Comparison of ENCODE assay signal across 22 mouse cellular contexts in genomic region chr12:110533832-110534231, GRCm38 (mm10).
DNase-seq lines count a peak whose midpoint lies in the region; ATAC-seq and TF ChIP-seq lines count a peak whose summit lies in the region.
"Had no signal": no experiment of that assay in that cellular context is flagged by ENCODE, and none has a peak within 500 bp of the region (broad histone marks: within the 10 kb centered on the region; RNA-seq: fewer than 3 reads in every experiment).

No protein-coding gene starts in this region.

- WGBS in heart, embryonic 11.5 days (ENCODE audit: insufficient replicate concordance) = 56% methylated on average over 3 of the region's 3 CpGs
- 52% methylated on average over 3 of the region's 3 CpGs for WGBS in heart, embryonic 15.5 days

- in situ Hi-C loops in CH12.LX (cut with MboI; ENCODE audit: low pct_ligation_motif_present, low pct_unique_long_range_greater_than_20kb, low sequenced_read_pairs) = no loop called here

- intact Hi-C loops in heart, postnatal 25 days (cut with DNase I) = no loop called here

- H3K27ac ChIP-seq in heart, embryonic 11.5 days (ENCODE audit: low read depth, low read length) = peak overlapping the region; percentile 47
- H3K27ac ChIP-seq in heart, embryonic 15.5 days = peak overlapping the region; percentile 73
- no peak overlapping the region for H3K27ac ChIP-seq in CH12.LX (ENCODE audit: insufficient read depth, low read depth)
- H3K27ac ChIP-seq: embryonic facial prominence, embryonic 13.5 days; forebrain, embryonic 12.5 days; hindbrain, embryonic 13.5 days; hindbrain, postnatal 0 days; kidney, postnatal 0 days had no signal

- no peak overlapping the region for H3K9ac ChIP-seq in heart, embryonic 11.5 days (ENCODE audit: low read depth, low read length)
- H3K9ac ChIP-seq in heart, embryonic 15.5 days = no peak overlapping the region
- H3K9ac ChIP-seq in CH12.LX (ENCODE audit: insufficient read depth, low read depth) = no peak overlapping the region; the same call in 1 of the 2 replicates
- H3K9ac ChIP-seq: embryonic facial prominence, embryonic 13.5 days; forebrain, embryonic 12.5 days; hindbrain, embryonic 13.5 days had no signal

- peaks cover 19% of the 10 kb centered on the region; the same call in 1 of the 2 replicates for H3K79me2 ChIP-seq in CH12.LX (replicated peaks; ENCODE audit: control insufficient read depth, extremely low read depth, insufficient read depth, poor library complexity, severe bottlenecking)

- TF ChIP-seq RAD21 in CH12.LX (IDR thresholded peaks at IDR 0.05; ENCODE audit: low read depth, low read length) = no peak

- H3K27me3 ChIP-seq in heart, embryonic 11.5 days (ENCODE audit: control insufficient read depth, insufficient read depth, low read length) = no peaks in the 10 kb centered on the region
- H3K27me3 ChIP-seq in heart, embryonic 15.5 days = no peaks in the 10 kb centered on the region
- H3K27me3 ChIP-seq in CH12.LX (replicated peaks) = no peaks in the 10 kb centered on the region
- no peaks in the 10 kb centered on the region for H3K27me3 ChIP-seq in E14TG2a.4 (ENCODE audit: insufficient read depth, low read length)
- H3K27me3 ChIP-seq: embryonic facial prominence, embryonic 13.5 days; forebrain, embryonic 12.5 days; hindbrain, embryonic 13.5 days; Patski had no signal

- no peak for ATAC-seq in heart, embryonic 11.5 days (replicated peaks; ENCODE audit: insufficient number of reproducible peaks, low FRiP score, low TSS enrichment)
- ATAC-seq in heart, embryonic 15.5 days (replicated peaks; ENCODE audit: insufficient number of reproducible peaks, insufficient read depth, low FRiP score, low read depth) = no peak
- ATAC-seq: activated CD4-positive, CD25-positive, alpha-beta regulatory T cell, adult 4 months; forebrain, embryonic 16.5 days; hindbrain, postnatal 0 days; Patski had no signal

- H3K4me3 ChIP-seq in heart, embryonic 11.5 days (ENCODE audit: low read depth, low read length) = no peak overlapping the region
- no peak overlapping the region for H3K4me3 ChIP-seq in heart, embryonic 15.5 days
- H3K4me3 ChIP-seq in CH12.LX (replicated peaks in 1 of 3; ENCODE audit: low read depth in 2 of 3, low read length in 2 of 3, poor library complexity in 1 of 3) (no peak overlapping the region), E14TG2a.4 (replicated peaks; ENCODE audit: low read length) (0 out of 2 replicates have a peak overlapping the region, but pooled peaks have one; percentile 29)
- H3K4me3 ChIP-seq: embryonic facial prominence, embryonic 13.5 days; forebrain, embryonic 12.5 days; hindbrain, embryonic 13.5 days had no signal

- DNase-seq in heart, postnatal 25 days (ENCODE audit: low spot score) = no peak
- no peak for DNase-seq in heart, postnatal 4 days
- DNase-seq in CH12.LX (ENCODE audit: extremely low read depth) = peak; percentile 8
- DNase-seq in ovary, adult 18-20 months (ENCODE audit: low spot score) = no peak
- DNase-seq: adrenal gland, postnatal 14 days; cerebellum, adult 11-12 months; cerebellum, adult 9-11 months; cerebellum, postnatal 36 days; gastrocnemius, postnatal 36 days; kidney, adult 11 months; kidney, adult 9 months had no signal

- no peaks in the 10 kb centered on the region for H3K36me3 ChIP-seq in heart, embryonic 11.5 days (ENCODE audit: control insufficient read depth, insufficient read depth, low read length)
- H3K36me3 ChIP-seq in heart, embryonic 15.5 days = peaks cover 6% of the 10 kb centered on the region; the same call in 1 of the 2 replicates
- H3K36me3 ChIP-seq in CH12.LX (replicated peaks in 1 of 2; ENCODE audit: control insufficient read depth in 1 of 2, insufficient read depth in 1 of 2, low read length in 1 of 2) (peaks cover 3 to 40% of the 10 kb centered on the region in 2 experiments), E14TG2a.4 (ENCODE audit: insufficient read depth, low read length) (peaks cover 73% of the 10 kb centered on the region)

- H3K4me1 ChIP-seq in heart, embryonic 11.5 days (ENCODE audit: control insufficient read depth, insufficient read depth, low read length) = peaks cover 27% of the 10 kb centered on the region
- H3K4me1 ChIP-seq in heart, embryonic 15.5 days (replicated peaks) = peaks cover 34% of the 10 kb centered on the region
- H3K4me1 ChIP-seq in CH12.LX (ENCODE audit: control insufficient read depth in 1 of 2, insufficient read depth in 2 of 2) (peaks cover 29 to 55% of the 10 kb centered on the region in 2 experiments), E14TG2a.4 (replicated peaks; ENCODE audit: low read depth, low read length) (peaks cover 64% of the 10 kb centered on the region)
- H3K4me1 ChIP-seq: embryonic facial prominence, embryonic 13.5 days; forebrain, embryonic 12.5 days; hindbrain, embryonic 13.5 days had no signal

- no peaks in the 10 kb centered on the region for H3K9me3 ChIP-seq in heart, embryonic 11.5 days (replicated peaks; ENCODE audit: control insufficient read depth, low read length)
- H3K9me3 ChIP-seq in heart, embryonic 15.5 days (replicated peaks) = no peaks in the 10 kb centered on the region
- H3K9me3 ChIP-seq in CH12.LX (replicated peaks; ENCODE audit: low read length) (no peaks in the 10 kb centered on the region), E14TG2a.4 (ENCODE audit: low read length) (no peaks in the 10 kb centered on the region)
- H3K9me3 ChIP-seq: embryonic facial prominence, embryonic 13.5 days; forebrain, embryonic 12.5 days; hindbrain, embryonic 13.5 days had no signal

- TF ChIP-seq EP300 in CH12.LX (IDR thresholded peaks at IDR 0.05; ENCODE audit: low read length) = no peak

- no peak for TF ChIP-seq POLR2A in CH12.LX (IDR thresholded peaks at IDR 0.05; ENCODE audit: low read depth, low read length)

- dilution Hi-C loops in CH12.LX (cut with MboI; ENCODE audit: extremely low pct_ligation_motif_present, extremely low pct_unique_long_range_greater_than_20kb, low sequenced_read_pairs) = no loop called here

- no peak overlapping the region; the same call in 1 of the 2 replicates for H3K4me2 ChIP-seq in heart, embryonic 11.5 days
- H3K4me2 ChIP-seq in heart, embryonic 15.5 days = 0 out of 2 replicates have a peak overlapping the region, but pooled peaks have one; percentile 9
- H3K4me2 ChIP-seq in CH12.LX (ENCODE audit: insufficient read depth, low read depth, poor library complexity, severe bottlenecking) = no peak overlapping the region
- H3K4me2 ChIP-seq: embryonic facial prominence, embryonic 13.5 days; forebrain, embryonic 12.5 days; hindbrain, embryonic 13.5 days had no signal

- TF ChIP-seq CTCF in CH12.LX (conservative IDR thresholded peaks at IDR 0.05 in 1 of 2, IDR thresholded peaks at IDR 0.05 in 1 of 2; ENCODE audit: low read depth in 2 of 2, low read length in 2 of 2) (no peak), E14TG2a.4 (conservative IDR thresholded peaks at IDR 0.05; ENCODE audit: low read length) (no peak)

TF ChIP-seq in CH12.LX, 34 proteins besides CTCF, POLR2A, EP300 and RAD21:
- TF ChIP-seq MAZ (IDR thresholded peaks at IDR 0.05; ENCODE audit: low read depth, low read length) (no peak), ETS1 (conservative IDR thresholded peaks at IDR 0.05; ENCODE audit: low read depth, low read length) (no peak), ZNF384 (IDR thresholded peaks at IDR 0.05; ENCODE audit: low read depth, low read length) (no peak), MEF2A (IDR thresholded peaks at IDR 0.05; ENCODE audit: borderline replicate concordance, low read depth, low read length) (peak; percentile 67; the same call in 1 of the 2 replicates)
